Mouse (Mus musculus) spleen, adult 2 months (tissue): ENCODE data around the gene P2ry13.

Experiments
- CTCF ChIP-seq: fragments of 200-500 bp; IDR thresholded peaks from 2 replicates; pipeline ENCODE4 v1.5.1; 2011; ENCODE audit warnings: mild to moderate bottlenecking, inconsistent platforms; ENCODE audit not compliant: insufficient read depth, insufficient read length, insufficient replicate concordance; ENCODE audit errors: extremely low read depth
- POLR2A ChIP-seq: fragments of 200-500 bp; IDR thresholded peaks from 2 replicates; pipeline ENCODE4 v1.6.1; 2011; ENCODE audit warnings: low read depth, low read length, inconsistent platforms

- TF ChIP-seq POLR2A: no peak
- no peak for TF ChIP-seq CTCF
Observed at GRCm38 (mm10) chr3:59217211-59217610, 6.5 kb upstream of the P2ry13 start.
